Mouse (Mus musculus): Measurements from ENCODE around the gene Olfr963. TPM values are rescaled to one million over a fixed set of nuclear protein-coding genes. Genes with fewer than 3 reads are reported as not detected.

Gene Olfr963
- not detected in 4 replicates for total RNA-seq (2023)

DNA sequence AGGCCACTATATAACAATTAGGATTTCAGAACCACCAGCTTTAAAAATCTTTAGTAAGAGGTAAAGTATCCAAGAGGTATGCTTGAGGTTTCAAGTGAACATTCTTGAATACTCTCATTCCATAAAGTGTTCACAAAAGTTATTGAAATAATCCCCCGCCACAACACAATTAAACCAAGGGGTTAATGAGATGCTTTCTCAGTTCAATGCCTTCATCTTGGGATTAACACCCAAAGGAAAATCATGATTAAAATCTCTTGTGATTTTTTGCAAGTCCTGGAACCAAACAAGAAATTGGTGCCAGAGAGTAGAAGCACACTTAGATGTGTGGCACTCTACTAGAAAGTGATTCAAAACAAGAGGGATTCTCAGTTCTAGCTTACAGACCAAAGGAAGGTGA lies at the start of gene Olfr963:
TSS of gene Olfr963 (plus strand) at position 301 of the 400 bp plus-strand sequence.

DNA sequence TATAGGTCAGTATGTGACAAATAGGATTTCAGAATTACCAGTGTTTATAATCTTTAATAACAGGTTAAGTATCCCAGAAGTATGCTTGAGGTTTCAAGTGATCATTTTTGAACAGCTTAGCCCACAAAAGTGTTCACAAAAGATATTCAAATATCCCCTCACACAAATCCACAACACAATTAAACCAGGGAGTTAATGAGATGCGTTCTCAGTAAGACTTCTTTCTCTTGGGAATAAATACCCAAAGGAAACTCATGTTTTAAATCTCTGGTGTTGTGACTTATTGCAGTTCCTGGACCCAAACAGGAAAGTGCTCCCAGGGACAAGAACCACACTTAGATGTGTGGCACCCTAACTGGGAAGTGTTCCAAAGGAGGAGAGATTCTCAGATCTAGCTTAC lies 45.9 kb upstream of the Olfr963 start, which contains the start of gene Olfr960:
TSS of gene Olfr960 (plus strand) at position 301 of the 400 bp plus-strand sequence.

DNA sequence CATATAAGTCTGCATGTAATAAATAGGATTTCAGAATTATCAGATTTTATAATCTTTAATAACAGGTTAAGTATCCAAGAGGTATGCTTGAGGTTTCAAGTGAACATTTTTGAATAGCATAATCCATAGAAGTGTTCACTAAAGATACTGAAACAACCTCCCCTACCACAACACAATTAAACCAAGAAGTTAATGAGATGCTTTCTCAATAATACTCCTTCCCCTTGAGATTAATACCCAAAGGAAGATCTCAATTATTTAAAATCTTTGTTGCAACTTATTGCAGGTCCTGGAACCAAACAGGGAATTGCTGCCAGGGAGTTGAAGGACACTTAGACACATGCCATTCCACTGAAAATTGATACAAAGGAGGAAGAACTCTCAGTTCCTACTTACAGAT lies 22.2 kb upstream of the Olfr963 start, which contains the start of gene Olfr961:
TSS of gene Olfr961 (plus strand) at position 301 of the 400 bp plus-strand sequence.

DNA sequence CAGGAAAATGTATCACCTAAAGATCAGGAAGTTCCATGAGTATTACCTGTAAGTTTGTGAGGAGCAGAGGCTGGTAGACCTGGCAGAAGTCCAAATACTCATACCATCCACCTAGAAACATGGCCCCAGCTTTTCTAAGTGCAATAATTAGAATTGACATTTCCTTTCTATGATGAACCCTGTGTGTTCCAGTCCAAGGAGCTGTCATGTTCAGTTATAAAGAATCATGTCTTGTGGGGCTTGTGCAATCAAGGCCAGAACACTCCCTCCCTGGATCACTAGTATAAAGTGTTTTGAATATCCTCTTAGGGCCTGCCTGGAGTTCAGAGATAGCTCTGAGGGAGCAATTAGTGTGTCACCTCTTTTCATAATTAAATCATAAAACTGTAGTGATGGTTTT lies 40.0 kb downstream of the Olfr963 start, which contains the start of gene Olfr149:
TSS of gene Olfr149 (minus strand) at position 101 of the 400 bp plus-strand sequence.

DNA sequence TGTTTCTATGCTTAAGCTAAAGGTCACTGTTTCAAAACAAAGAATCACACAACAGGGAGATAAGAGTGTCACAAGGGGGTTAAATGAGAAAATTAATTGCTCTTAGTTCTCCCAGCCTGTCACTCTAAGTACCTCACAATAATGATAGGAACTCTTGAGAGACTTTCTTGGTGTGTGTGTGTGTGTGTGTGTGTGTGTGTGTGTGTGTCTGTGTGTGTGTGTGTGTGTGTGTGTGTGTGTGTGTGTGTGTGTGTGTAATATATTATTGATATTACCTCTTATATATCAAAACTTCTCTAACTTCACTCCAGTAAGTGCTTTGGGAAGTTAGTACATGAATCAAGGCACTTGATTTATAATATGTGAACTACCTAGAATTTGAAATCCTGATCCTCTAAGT lies 44.0 kb downstream of the Olfr963 start, which contains the start of gene Olfr965:
TSS of gene Olfr965 (plus strand) at position 301 of the 400 bp plus-strand sequence.

Other genes starting within 250 kb of the Olfr963 start
- gene Olfr952, start 240.1 kb upstream of the Olfr963 start, total RNA-seq (2023): not detected in 4 replicates
- gene Olfr954, start 210.5 kb upstream of the Olfr963 start, total RNA-seq (2023): not detected in 4 replicates
- not detected in 4 replicates for gene Olfr955, start 195.3 kb upstream of the Olfr963 start, total RNA-seq (2023)
- not detected in 4 replicates for gene Olfr44, start 173.2 kb upstream of the Olfr963 start, total RNA-seq (2023)
- not detected in 4 replicates for gene Olfr957, start 151.4 kb upstream of the Olfr963 start, total RNA-seq (2023)
- gene Olfr958, start 113.2 kb upstream of the Olfr963 start, total RNA-seq (2023): not detected in 4 replicates
- gene Olfr959, start 91.6 kb upstream of the Olfr963 start, total RNA-seq (2023): not detected in 4 replicates
- gene AW551984, start 62.8 kb upstream of the Olfr963 start, total RNA-seq (2023): not detected in 4 replicates
- gene Olfr148, start 56.5 kb upstream of the Olfr963 start, total RNA-seq (2023): not detected in 4 replicates
- not detected in 4 replicates for gene Olfr960, start 45.8 kb upstream of the Olfr963 start, total RNA-seq (2023)
- gene Olfr961, start 22.1 kb upstream of the Olfr963 start, total RNA-seq (2023): not detected in 4 replicates
- not detected in 4 replicates for gene Olfr149, start 39.9 kb downstream of the Olfr963 start, total RNA-seq (2023)
- gene Olfr965, start 44.1 kb downstream of the Olfr963 start, total RNA-seq (2023): not detected in 4 replicates
- not detected in 4 replicates for gene Olfr150, start 63.8 kb downstream of the Olfr963 start, total RNA-seq (2023)
- gene Olfr967, start 79.0 kb downstream of the Olfr963 start, total RNA-seq (2023): not detected in 4 replicates
- gene Olfr968, start 116.0 kb downstream of the Olfr963 start, total RNA-seq (2023): not detected in 4 replicates
- gene Olfr969, start 123.7 kb downstream of the Olfr963 start, total RNA-seq (2023): not detected in 4 replicates
- not detected in 4 replicates for gene Olfr970, start 141.7 kb downstream of the Olfr963 start, total RNA-seq (2023)
- gene Olfr971, start 169.7 kb downstream of the Olfr963 start, total RNA-seq (2023): not detected in 4 replicates
- not detected in 4 replicates for gene Olfr972, start 199.2 kb downstream of the Olfr963 start, total RNA-seq (2023)
- gene Olfr229, start 240.1 kb downstream of the Olfr963 start, total RNA-seq (2023): not detected in 4 replicates

Measured in B cell, adult 62 days (primary cell).